Mouse (Mus musculus) intestine, postnatal 0 days (tissue): ENCODE measurements around the gene Kmt2d. TPM values are rescaled to one million over a fixed set of nuclear protein-coding genes. Genes with fewer than 3 reads are reported as not detected.

Source experiments
- ATAC-seq: fragments of 200-750 bp; cut with Nextera tagmentation; 2 replicates; pipeline ENCODE4 v1.8.0; 2017; ENCODE audit warnings: mild to moderate bottlenecking, moderate TSS enrichment, moderate library complexity
- H3K27ac ChIP-seq: fragments of 300-500 bp; sonication (generic); 2 replicates; pipeline ENCODE4 v1.5.1; 2014; ENCODE audit warnings: mild to moderate bottlenecking, low read depth, low read length, moderate library complexity
- H3K27me3 ChIP-seq: fragments of 300-500 bp; sonication (generic); replicated peaks from 2 replicates; pipeline ENCODE4 v1.6.1; 2014; ENCODE audit warnings: low read length, mixed read lengths; ENCODE audit not compliant: control insufficient read depth, insufficient read depth
- H3K36me3 ChIP-seq: fragments of 300-500 bp; sonication (generic); 2 replicates; pipeline ENCODE4 v1.6.1; 2014; ENCODE audit warnings: mild to moderate bottlenecking, moderate library complexity; ENCODE audit not compliant: control insufficient read depth, insufficient read depth
- H3K4me1 ChIP-seq: fragments of 300-500 bp; sonication (generic); replicated peaks from 2 replicates; pipeline ENCODE4 v1.6.1; 2014; ENCODE audit warnings: antibody characterized with exemption, low read length, mixed read lengths; ENCODE audit not compliant: control insufficient read depth, insufficient read depth
- H3K4me2 ChIP-seq: fragments of 300-500 bp; sonication (generic); replicated peaks from 2 replicates; pipeline ENCODE4 v1.6.1; 2014; ENCODE audit warnings: low read depth, mild to moderate bottlenecking, moderate library complexity
- H3K4me3 ChIP-seq: fragments of 300-500 bp; sonication (generic); 2 replicates; pipeline ENCODE4 v1.5.1; 2014; ENCODE audit warnings: low read depth, low read length
- H3K9ac ChIP-seq: fragments of 300-500 bp; sonication (generic); 2 replicates; pipeline ENCODE4 v1.6.1; 2014; ENCODE audit warnings: mild to moderate bottlenecking, low read depth, low read length
- H3K9me3 ChIP-seq: fragments of 300-500 bp; sonication (generic); 2 replicates; pipeline ENCODE4 v1.6.1; 2016; ENCODE audit warnings: mixed run types; ENCODE audit not compliant: control insufficient read depth
- CTCF ChIP-seq: sonication (generic); IDR thresholded peaks from 2 replicates; pipeline ENCODE4 v1.5.1; 2016; ENCODE audit warnings: low read depth, mild to moderate bottlenecking, control low read depth, antibody characterized with exemption, moderate library complexity
- WGBS: fragments of 180-500 bp; shearing (Covaris S2); extraction: QIAGEN DNeasy Blood & Tissue Kit; methylation state at CpG from one replicate; pipeline ENCODE4 v1.1.7; 2014; 5-methylcytosine and 5-hydroxymethylcytosine counted together
- polyA plus RNA-seq: library from polyadenylated mRNA; unstranded; fragments of >200 nt; fragmentation: Nextera tagmentation; extraction: Ambion mirVana; gene quantifications from 2 replicates; pipeline ENCODE4 v1.2.1, GENCODE M21; 2015

Gene Kmt2d
- polyA plus RNA-seq, 1 experiment from 2014 or later, result 5.3 TPM

DNA sequence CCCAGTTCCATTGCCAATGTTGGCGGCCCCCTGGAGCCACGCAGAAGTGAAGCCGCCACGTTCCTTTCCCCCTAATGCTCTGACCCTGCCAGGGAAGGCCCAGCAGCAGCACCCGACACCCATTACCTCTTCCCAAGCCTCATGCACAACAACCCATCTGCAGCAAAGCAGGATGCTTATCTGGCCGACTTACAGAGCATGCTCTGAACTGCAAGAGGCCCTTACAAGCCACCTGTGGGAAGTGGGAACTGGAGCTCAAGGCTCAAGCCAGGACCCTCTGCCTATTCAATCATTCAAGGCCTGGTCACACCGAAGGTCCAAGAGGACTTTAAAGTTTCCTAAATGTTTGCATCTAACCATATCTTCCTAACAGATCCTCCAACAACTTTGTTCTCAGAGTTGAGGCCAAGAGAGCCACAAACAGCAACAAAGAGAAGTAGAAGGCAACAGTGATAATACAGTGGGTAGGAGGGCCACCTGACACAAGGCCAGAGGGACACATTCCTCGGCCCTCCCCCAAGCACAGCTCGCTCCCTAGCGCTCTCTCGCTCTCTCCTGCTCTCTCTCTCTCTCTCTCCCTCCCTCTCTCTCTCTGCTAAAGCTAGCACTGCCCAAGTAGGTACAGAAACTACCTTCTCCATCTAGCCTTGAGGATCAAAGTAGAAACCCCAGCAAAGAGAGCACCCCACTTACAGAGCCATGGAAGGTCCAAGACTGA lies 2.5 kb downstream of the Kmt2d start:
- no peaks in the 10 kb centered on the region for H3K9me3 ChIP-seq
- ATAC-seq, result no peak
- TF ChIP-seq CTCF, result no peak
- 0 out of 2 replicates have a peak, but pooled peaks cover 7% of the 10 kb centered on the region for H3K4me1 ChIP-seq
- H3K27me3 ChIP-seq, result no peaks in the 10 kb centered on the region
- WGBS, result 31% methylated on average over 11 of the region's 11 CpGs
- peaks cover 33% of the 10 kb centered on the region for H3K36me3 ChIP-seq
- H3K9ac ChIP-seq, result peak overlapping the region; percentile 28
- peak overlapping the region; percentile 86 for H3K4me2 ChIP-seq
- no peak overlapping the region for H3K27ac ChIP-seq
- H3K4me3 ChIP-seq, result peak overlapping the region; percentile 87

DNA sequence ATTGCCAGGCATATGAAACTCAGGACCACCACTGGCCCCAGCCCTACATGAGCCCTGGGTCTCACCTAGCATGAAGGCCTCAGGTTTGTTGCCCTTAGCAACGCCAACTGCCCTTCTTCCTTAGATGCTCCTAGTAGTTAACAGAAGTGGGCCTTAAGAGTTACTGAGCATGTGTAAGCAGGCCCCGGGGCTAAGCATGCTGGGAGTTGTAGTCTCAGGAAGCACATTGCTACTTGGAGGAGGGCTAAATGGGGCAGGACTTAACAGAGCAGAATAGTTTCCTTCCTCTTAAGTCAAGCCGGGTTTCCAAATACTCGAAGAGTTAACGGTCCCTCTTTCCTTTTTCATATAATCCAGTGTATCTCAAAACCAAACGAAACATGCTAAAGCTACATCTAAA lies 3.7 kb downstream of the Kmt2d start:
- Histone ChIP-seq H3K27ac (no peak overlapping the region), H3K4me3 (no peak overlapping the region)
- no peak for ATAC-seq

DNA sequence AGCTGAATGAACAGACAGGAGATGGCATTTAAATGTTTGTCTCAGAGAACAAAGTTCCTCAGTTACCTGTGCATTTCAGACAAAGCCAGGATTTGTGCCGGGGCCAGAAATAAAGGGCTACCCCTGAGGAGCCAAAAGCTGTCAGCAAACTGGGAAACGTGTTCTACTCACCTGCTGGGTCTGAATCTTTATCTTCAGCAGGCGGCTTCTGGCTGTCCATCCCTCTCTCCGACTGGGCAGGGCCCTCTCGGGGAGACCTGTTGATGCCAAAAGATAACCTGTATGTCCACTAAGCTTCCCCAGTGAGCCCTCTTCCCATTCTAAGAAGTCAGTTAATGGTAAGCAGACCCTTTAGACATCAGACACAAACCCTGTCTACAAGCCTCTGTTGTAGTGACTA lies 4.5 kb downstream of the Kmt2d start:
- Histone ChIP-seq H3K4me1 (0 out of 2 replicates have a peak, but pooled peaks cover 4% of the 10 kb centered on the region), H3K4me2 (no peak overlapping the region), H3K9me3 (no peaks in the 10 kb centered on the region), H3K36me3 (peaks cover 53% of the 10 kb centered on the region), H3K27ac (no peak overlapping the region), H3K9ac (no peak overlapping the region), H3K4me3 (no peak overlapping the region), H3K27me3 (no peaks in the 10 kb centered on the region)
- no peak for TF ChIP-seq CTCF
- no peak for ATAC-seq
- WGBS, result 75% methylated on average over 5 of the region's 5 CpGs

More for the DNA sequence above, 3.7 kb downstream of the Kmt2d start:
- WGBS, result 39% methylated on average over 6 of the region's 6 CpGs
- Histone ChIP-seq H3K36me3 (peaks cover 45% of the 10 kb centered on the region), H3K27me3 (no peaks in the 10 kb centered on the region), H3K4me2 (peak overlapping the region; percentile 86; the same call in 1 of the 2 replicates), H3K4me1 (0 out of 2 replicates have a peak, but pooled peaks cover 4% of the 10 kb centered on the region), H3K9ac (no peak overlapping the region), H3K9me3 (no peaks in the 10 kb centered on the region)
- no peak for TF ChIP-seq CTCF

DNA sequence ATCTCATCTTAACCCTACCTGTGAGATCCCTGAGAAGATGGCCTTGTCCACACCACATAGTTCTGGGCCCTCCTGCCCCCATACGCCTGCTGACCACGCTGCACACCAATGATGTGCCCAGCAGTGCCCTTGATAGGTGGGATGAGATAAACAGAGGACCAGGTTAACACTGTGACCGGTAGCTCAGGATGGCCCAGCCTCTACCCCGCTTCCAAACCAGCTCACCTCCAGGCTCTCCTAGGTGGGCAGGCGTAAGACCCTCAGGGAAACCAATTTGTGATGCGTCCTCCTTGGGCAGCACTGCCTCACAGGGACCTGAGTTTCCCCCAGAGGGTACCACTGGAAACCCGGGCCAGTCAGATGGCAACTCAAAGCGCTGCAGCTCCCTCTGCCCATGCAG lies 5.2 kb downstream of the Kmt2d start:
- H3K9ac ChIP-seq, result no peak overlapping the region
- H3K4me1 ChIP-seq, result 0 out of 2 replicates have a peak, but pooled peaks cover 4% of the 10 kb centered on the region
- H3K27me3 ChIP-seq, result no peaks in the 10 kb centered on the region
- no peak overlapping the region for H3K4me2 ChIP-seq
- H3K36me3 ChIP-seq, result peaks cover 60% of the 10 kb centered on the region
- WGBS, result 94% methylated on average over 8 of the region's 8 CpGs
- TF ChIP-seq CTCF, result no peak
- H3K9me3 ChIP-seq, result no peaks in the 10 kb centered on the region
- H3K27ac ChIP-seq, result no peak overlapping the region
- no peak for ATAC-seq
- H3K4me3 ChIP-seq, result no peak overlapping the region

GRCm38 (mm10) chr15:98864951-98865350 lies 6.1 kb downstream of the Kmt2d start:
- no peak for ATAC-seq
- H3K27me3 ChIP-seq, result no peaks in the 10 kb centered on the region
- H3K4me1 ChIP-seq, result 0 out of 2 replicates have a peak, but pooled peaks cover 4% of the 10 kb centered on the region
- H3K27ac ChIP-seq, result no peak overlapping the region
- H3K4me2 ChIP-seq, result no peak overlapping the region
- TF ChIP-seq CTCF, result no peak
- H3K4me3 ChIP-seq, result no peak overlapping the region
- H3K36me3 ChIP-seq, result peaks cover 68% of the 10 kb centered on the region
- no peak overlapping the region for H3K9ac ChIP-seq
- H3K9me3 ChIP-seq, result no peaks in the 10 kb centered on the region
- 91% methylated on average over 6 of the region's 6 CpGs for WGBS

DNA sequence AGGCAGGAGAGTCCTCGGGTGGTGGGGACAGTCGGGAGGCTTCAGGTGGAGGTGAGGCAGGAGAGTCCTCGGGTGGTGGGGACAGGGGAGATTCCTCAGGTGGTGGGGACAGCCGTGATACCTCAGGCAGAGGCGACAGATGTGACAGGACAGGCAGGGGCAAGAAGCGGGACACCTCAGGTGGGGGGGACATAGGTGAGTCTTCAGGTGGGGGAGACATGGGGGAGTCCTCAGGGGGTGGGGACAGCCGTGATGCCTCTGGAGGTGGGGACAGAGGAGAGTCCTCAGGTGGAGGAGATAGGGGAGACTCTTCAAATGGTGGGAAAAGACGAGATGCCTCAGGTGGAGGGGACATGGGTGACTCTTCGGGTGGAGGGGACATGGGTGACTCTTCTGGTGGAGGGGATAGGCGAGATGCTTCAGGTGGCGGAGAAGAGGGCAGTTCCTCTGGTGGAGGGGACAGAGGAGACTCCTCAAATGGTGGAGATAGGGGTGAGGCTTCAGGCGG lies 7.5 kb downstream of the Kmt2d start:
- no peak for TF ChIP-seq CTCF
- Histone ChIP-seq H3K4me2 (no peak overlapping the region), H3K27me3 (no peaks in the 10 kb centered on the region), H3K9ac (no peak overlapping the region), H3K4me3 (no peak overlapping the region), H3K27ac (0 out of 2 replicates have a peak overlapping the region, but pooled peaks have one; percentile 15), H3K36me3 (peaks cover 83% of the 10 kb centered on the region), H3K4me1 (0 out of 2 replicates have a peak, but pooled peaks cover 4% of the 10 kb centered on the region), H3K9me3 (no peaks in the 10 kb centered on the region)
- 88% methylated on average over 12 of the region's 12 CpGs for WGBS
- no peak for ATAC-seq
